Mouse (Mus musculus): ENCODE results near the gene A730071L15Rik. TPM values are rescaled to one million over a fixed set of nuclear protein-coding genes. Genes with fewer than 3 reads are reported as not detected.

A730071L15Rik gene
- 0.40 and 0.41 TPM in 2 replicates for polyA plus RNA-seq (2016; fragmentation: Nextera tagmentation; extraction: Ambion mirVana)

- Histone ChIP-seq H3K36me3 (no peaks in the 10 kb centered on the region), H3K9me3 (replicated peaks) (no peaks in the 10 kb centered on the region), H3K27ac (peak within 1 kb of the TSS; percentile 94), H3K9ac (peak within 1 kb of the TSS; percentile 96), H3K27me3 (no peaks in the 10 kb centered on the region), H3K4me2 (replicated peaks) (peak within 1 kb of the TSS; percentile 94), H3K4me1 (peaks cover 26% of the 10 kb centered on the region), H3K4me3 (peak within 1 kb of the TSS; percentile 99)
- WGBS = under 1% methylated on average over 35 of the region's 35 CpGs
- peak; percentile 82 for ATAC-seq (ENCODE audit: low FRiP score)
Measured at GRCm38 (mm10) chr11:6199410-6200086, at the start of gene A730071L15Rik. TSS of gene A730071L15Rik (plus strand) at chr11:6200029.

GRCm38 (mm10) chr11:6152864-6153263 is 47.0 kb upstream of the A730071L15Rik start:
- Histone ChIP-seq H3K4me3 (no peak overlapping the region), H3K36me3 (peaks cover 19% of the 10 kb centered on the region), H3K4me2 (replicated peaks) (no peak overlapping the region), H3K9me3 (replicated peaks) (no peaks in the 10 kb centered on the region), H3K4me1 (peaks cover 18% of the 10 kb centered on the region), H3K9ac (no peak overlapping the region), H3K27me3 (no peaks in the 10 kb centered on the region), H3K27ac (no peak overlapping the region)
- WGBS = 87% methylated on average over 4 of the region's 4 CpGs
- ATAC-seq (ENCODE audit: low FRiP score) = no peak

GRCm38 (mm10) chr11:6154211-6154701 is 45.6 kb upstream of the A730071L15Rik start:
- Histone ChIP-seq H3K4me3 (no peak overlapping the region), H3K27ac (no peak overlapping the region), H3K9me3 (replicated peaks) (no peaks in the 10 kb centered on the region), H3K9ac (no peak overlapping the region), H3K4me1 (peaks cover 18% of the 10 kb centered on the region), H3K36me3 (peaks cover 11% of the 10 kb centered on the region), H3K27me3 (no peaks in the 10 kb centered on the region), H3K4me2 (replicated peaks) (no peak overlapping the region)
- 65% methylated on average over 3 of the region's 3 CpGs for WGBS
- no peak for ATAC-seq (ENCODE audit: low FRiP score)

- Histone ChIP-seq H3K4me3 (no peak overlapping the region), H3K9ac (no peak overlapping the region), H3K36me3 (no peaks in the 10 kb centered on the region), H3K27ac (no peak overlapping the region), H3K4me1 (peaks cover 18% of the 10 kb centered on the region), H3K9me3 (replicated peaks) (no peaks in the 10 kb centered on the region), H3K27me3 (no peaks in the 10 kb centered on the region), H3K4me2 (replicated peaks) (no peak overlapping the region)
- no peak for ATAC-seq (ENCODE audit: low FRiP score)
- 72% methylated on average over 5 of the region's 5 CpGs for WGBS
Measured at GRCm38 (mm10) chr11:6156651-6157050, 43.2 kb upstream of the A730071L15Rik start.

- no peak overlapping the region for H3K9ac ChIP-seq
- no peak overlapping the region for H3K27ac ChIP-seq
- no peaks in the 10 kb centered on the region for H3K36me3 ChIP-seq
- ATAC-seq (ENCODE audit: low FRiP score) = no peak
- no peak overlapping the region for H3K4me2 ChIP-seq (replicated peaks)
- no peak overlapping the region for H3K4me3 ChIP-seq
- no peaks in the 10 kb centered on the region for H3K27me3 ChIP-seq
- peaks cover 18% of the 10 kb centered on the region for H3K4me1 ChIP-seq
- 88% methylated on average over 5 of the region's 5 CpGs for WGBS
- no peaks in the 10 kb centered on the region for H3K9me3 ChIP-seq (replicated peaks)
Measured at GRCm38 (mm10) chr11:6157119-6157518, 42.7 kb upstream of the A730071L15Rik start.

GRCm38 (mm10) chr11:6158515-6158914 is 41.3 kb upstream of the A730071L15Rik start:
- no peak overlapping the region for H3K4me3 ChIP-seq
- no peak for ATAC-seq (ENCODE audit: low FRiP score)
- no peaks in the 10 kb centered on the region for H3K9me3 ChIP-seq (replicated peaks)
- no peak overlapping the region for H3K9ac ChIP-seq
- no peak overlapping the region for H3K4me2 ChIP-seq (replicated peaks)
- 97% methylated on average over 1 of the region's 1 CpGs for WGBS
- peaks cover 18% of the 10 kb centered on the region for H3K4me1 ChIP-seq
- no peaks in the 10 kb centered on the region for H3K27me3 ChIP-seq
- H3K27ac ChIP-seq = no peak overlapping the region
- no peaks in the 10 kb centered on the region for H3K36me3 ChIP-seq

GRCm38 (mm10) chr11:6159704-6160275 is 40.0 kb upstream of the A730071L15Rik start:
- Histone ChIP-seq H3K27me3 (no peaks in the 10 kb centered on the region), H3K4me3 (no peak overlapping the region), H3K9ac (no peak overlapping the region), H3K4me1 (peaks cover 7% of the 10 kb centered on the region), H3K4me2 (replicated peaks) (no peak overlapping the region), H3K9me3 (replicated peaks) (no peaks in the 10 kb centered on the region), H3K36me3 (no peaks in the 10 kb centered on the region), H3K27ac (no peak overlapping the region)
- 91% methylated on average over 4 of the region's 4 CpGs for WGBS
- no peak for ATAC-seq (ENCODE audit: low FRiP score)

GRCm38 (mm10) chr11:6160663-6161271 is 39.1 kb upstream of the A730071L15Rik start:
- peaks cover 6% of the 10 kb centered on the region for H3K4me1 ChIP-seq
- no peak for ATAC-seq (ENCODE audit: low FRiP score)
- H3K9ac ChIP-seq = no peak overlapping the region
- H3K4me3 ChIP-seq = no peak overlapping the region
- no peaks in the 10 kb centered on the region for H3K27me3 ChIP-seq
- no peaks in the 10 kb centered on the region for H3K9me3 ChIP-seq (replicated peaks)
- H3K4me2 ChIP-seq (replicated peaks) = no peak overlapping the region
- 85% methylated on average over 3 of the region's 3 CpGs for WGBS
- H3K27ac ChIP-seq = no peak overlapping the region
- H3K36me3 ChIP-seq = no peaks in the 10 kb centered on the region

- Histone ChIP-seq H3K4me2 (replicated peaks) (no peak overlapping the region), H3K9me3 (replicated peaks) (no peaks in the 10 kb centered on the region), H3K9ac (no peak overlapping the region), H3K27me3 (no peaks in the 10 kb centered on the region), H3K4me3 (no peak overlapping the region), H3K4me1 (peaks cover 5% of the 10 kb centered on the region), H3K36me3 (no peaks in the 10 kb centered on the region), H3K27ac (no peak overlapping the region)
- no peak for ATAC-seq (ENCODE audit: low FRiP score)
Measured at GRCm38 (mm10) chr11:6161549-6161948, 38.3 kb upstream of the A730071L15Rik start.

- H3K36me3 ChIP-seq = no peaks in the 10 kb centered on the region
- H3K9ac ChIP-seq = no peak overlapping the region
- 95% methylated on average over 3 of the region's 3 CpGs for WGBS
- no peak overlapping the region for H3K27ac ChIP-seq
- ATAC-seq (ENCODE audit: low FRiP score) = no peak
- H3K27me3 ChIP-seq = no peaks in the 10 kb centered on the region
- H3K9me3 ChIP-seq (replicated peaks) = no peaks in the 10 kb centered on the region
- no peak overlapping the region for H3K4me2 ChIP-seq (replicated peaks)
- H3K4me3 ChIP-seq = no peak overlapping the region
- no peaks in the 10 kb centered on the region for H3K4me1 ChIP-seq
Measured at GRCm38 (mm10) chr11:6163062-6163461, 36.8 kb upstream of the A730071L15Rik start.

GRCm38 (mm10) chr11:6163706-6164105 is 36.1 kb upstream of the A730071L15Rik start:
- Histone ChIP-seq H3K9me3 (replicated peaks) (no peaks in the 10 kb centered on the region), H3K4me2 (replicated peaks) (no peak overlapping the region), H3K27me3 (no peaks in the 10 kb centered on the region), H3K9ac (no peak overlapping the region), H3K4me1 (no peaks in the 10 kb centered on the region), H3K27ac (no peak overlapping the region), H3K36me3 (no peaks in the 10 kb centered on the region), H3K4me3 (no peak overlapping the region)
- WGBS = 96% methylated on average over 12 of the region's 12 CpGs
- no peak for ATAC-seq (ENCODE audit: low FRiP score)

- H3K36me3 ChIP-seq = no peaks in the 10 kb centered on the region
- H3K4me1 ChIP-seq = no peaks in the 10 kb centered on the region
- no peaks in the 10 kb centered on the region for H3K27me3 ChIP-seq
- H3K27ac ChIP-seq = no peak overlapping the region
- WGBS = 92% methylated on average over 7 of the region's 7 CpGs
- H3K9ac ChIP-seq = no peak overlapping the region
- H3K9me3 ChIP-seq (replicated peaks) = no peaks in the 10 kb centered on the region
- no peak overlapping the region for H3K4me2 ChIP-seq (replicated peaks)
- ATAC-seq (ENCODE audit: low FRiP score) = no peak
- H3K4me3 ChIP-seq = no peak overlapping the region
Measured at GRCm38 (mm10) chr11:6164781-6165180, 35.0 kb upstream of the A730071L15Rik start.
